Mouse (Mus musculus) forebrain, embryonic 16.5 days (tissue): ENCODE results near the gene Golga4. TPM values are rescaled to one million over a fixed set of nuclear protein-coding genes. Genes with fewer than 3 reads are reported as not detected.

Experiments
- ATAC-seq: fragments of 200-750 bp; cut with Nextera tagmentation; 2 replicates; pipeline ENCODE4 v1.8.0; 2017; ENCODE audit warnings: mild to moderate bottlenecking, moderate library complexity
- H3K27ac ChIP-seq: fragments of 300-500 bp; sonication (generic); 2 replicates; pipeline ENCODE4 v1.5.1; 2014; ENCODE audit warnings: low read length, control low read depth
- H3K27me3 ChIP-seq: fragments of 300-500 bp; sonication (generic); replicated peaks from 2 replicates; pipeline ENCODE4 v1.6.1; 2014; ENCODE audit warnings: low read length; ENCODE audit not compliant: control insufficient read depth, insufficient read depth
- H3K36me3 ChIP-seq: fragments of 300-500 bp; sonication (generic); 2 replicates; pipeline ENCODE4 v1.6.1; 2014; ENCODE audit not compliant: control insufficient read depth, insufficient read depth
- H3K4me1 ChIP-seq: fragments of 300-500 bp; sonication (generic); replicated peaks from 2 replicates; pipeline ENCODE4 v1.6.1; 2014; ENCODE audit warnings: low read length; ENCODE audit not compliant: control insufficient read depth, insufficient read depth
- H3K4me2 ChIP-seq: fragments of 300-500 bp; sonication (generic); 2 replicates; pipeline ENCODE4 v1.6.1; 2014; ENCODE audit warnings: mild to moderate bottlenecking, low read length, control low read depth
- H3K4me3 ChIP-seq: fragments of 300-500 bp; sonication (generic); replicated peaks from 2 replicates; pipeline ENCODE4 v1.5.1; 2014; ENCODE audit warnings: mild to moderate bottlenecking, low read length, control low read depth
- H3K9ac ChIP-seq: fragments of 300-500 bp; sonication (generic); replicated peaks from 2 replicates; pipeline ENCODE4 v1.6.1; 2014; ENCODE audit warnings: low read depth, low read length, control low read depth
- H3K9me3 ChIP-seq: fragments of 300-500 bp; sonication (generic); 2 replicates; pipeline ENCODE4 v1.6.1; 2016; ENCODE audit warnings: low read length; ENCODE audit not compliant: control insufficient read depth
- WGBS: fragments of 180-500 bp; shearing (Covaris S2); extraction: QIAGEN DNeasy Blood & Tissue Kit; methylation state at CpG from one replicate; pipeline ENCODE4 v1.1.7; 2014; 5-methylcytosine and 5-hydroxymethylcytosine counted together
- polyA plus RNA-seq: library from polyadenylated mRNA; unstranded; fragments of >200 nt; fragmentation: Nextera tagmentation; extraction: Ambion mirVana; gene quantifications from 2 replicates; pipeline ENCODE4 v1.2.1, GENCODE M21; 2015

Gene Golga4
- polyA plus RNA-seq, 1 experiment from 2014 or later: 57.4 TPM

GRCm38 (mm10) chr9:118530679-118531078 is 24.6 kb downstream of the Golga4 start:
- Histone ChIP-seq H3K4me1 (no peaks in the 10 kb centered on the region), H3K4me3 (no peak overlapping the region), H3K4me2 (no peak overlapping the region), H3K36me3 (peaks cover 29% of the 10 kb centered on the region), H3K27ac (no peak overlapping the region), H3K9ac (no peak overlapping the region), H3K9me3 (no peaks in the 10 kb centered on the region), H3K27me3 (no peaks in the 10 kb centered on the region)
- 94% methylated on average over 6 of the region's 6 CpGs for WGBS
- no peak for ATAC-seq

- no peaks in the 10 kb centered on the region for H3K4me1 ChIP-seq
- no peak overlapping the region for H3K27ac ChIP-seq
- no peaks in the 10 kb centered on the region for H3K9me3 ChIP-seq
- no peaks in the 10 kb centered on the region for H3K27me3 ChIP-seq
- no peak overlapping the region for H3K4me2 ChIP-seq
- H3K4me3 ChIP-seq: no peak overlapping the region
- peaks cover 34% of the 10 kb centered on the region for H3K36me3 ChIP-seq
- H3K9ac ChIP-seq: no peak overlapping the region
- 94% methylated on average over 7 of the region's 7 CpGs for WGBS
- no peak for ATAC-seq
Measured at GRCm38 (mm10) chr9:118532516-118533205, 26.6 kb downstream of the Golga4 start.

- H3K4me1 ChIP-seq: no peaks in the 10 kb centered on the region
- 95% methylated on average over 6 of the region's 6 CpGs for WGBS
- peaks cover 45% of the 10 kb centered on the region for H3K36me3 ChIP-seq
Measured at GRCm38 (mm10) chr9:118536946-118537345, 30.9 kb downstream of the Golga4 start.

GRCm38 (mm10) chr9:118537463-118538339 is 31.6 kb downstream of the Golga4 start:
- Histone ChIP-seq H3K9ac (no peak overlapping the region), H3K4me1 (no peaks in the 10 kb centered on the region), H3K9me3 (no peaks in the 10 kb centered on the region), H3K4me2 (no peak overlapping the region), H3K36me3 (peaks cover 48% of the 10 kb centered on the region), H3K27me3 (no peaks in the 10 kb centered on the region), H3K27ac (no peak overlapping the region), H3K4me3 (no peak overlapping the region)
- 92% methylated on average over 9 of the region's 9 CpGs for WGBS
- ATAC-seq: no peak

More at GRCm38 (mm10) chr9:118536946-118537345, 30.9 kb downstream of the Golga4 start:
- Histone ChIP-seq H3K4me3 (no peak overlapping the region), H3K9ac (no peak overlapping the region), H3K4me2 (no peak overlapping the region), H3K9me3 (no peaks in the 10 kb centered on the region), H3K27me3 (no peaks in the 10 kb centered on the region), H3K27ac (no peak overlapping the region)
- no peak for ATAC-seq

GRCm38 (mm10) chr9:118541851-118542250 is 35.8 kb downstream of the Golga4 start:
- ATAC-seq: no peak
- Histone ChIP-seq H3K27me3 (no peaks in the 10 kb centered on the region), H3K9ac (no peak overlapping the region), H3K36me3 (peaks cover 27% of the 10 kb centered on the region), H3K4me3 (no peak overlapping the region), H3K27ac (no peak overlapping the region), H3K4me2 (no peak overlapping the region), H3K9me3 (no peaks in the 10 kb centered on the region), H3K4me1 (no peaks in the 10 kb centered on the region)
- 94% methylated on average over 8 of the region's 8 CpGs for WGBS

- 50% methylated on average over 6 of the region's 6 CpGs for WGBS
- Histone ChIP-seq H3K9ac (no peak overlapping the region), H3K36me3 (peaks cover 14% of the 10 kb centered on the region), H3K4me1 (no peaks in the 10 kb centered on the region), H3K9me3 (no peaks in the 10 kb centered on the region), H3K4me2 (no peak overlapping the region), H3K27ac (no peak overlapping the region), H3K27me3 (no peaks in the 10 kb centered on the region), H3K4me3 (no peak overlapping the region)
- no peak for ATAC-seq
Measured at GRCm38 (mm10) chr9:118545146-118545545, 39.1 kb downstream of the Golga4 start.

- Histone ChIP-seq H3K4me1 (no peaks in the 10 kb centered on the region), H3K9ac (no peak overlapping the region), H3K9me3 (no peaks in the 10 kb centered on the region), H3K4me2 (no peak overlapping the region), H3K27me3 (no peaks in the 10 kb centered on the region), H3K36me3 (peaks cover 15% of the 10 kb centered on the region), H3K27ac (no peak overlapping the region), H3K4me3 (no peak overlapping the region)
- ATAC-seq: no peak
- WGBS: over 99% methylated on average over 12 of the region's 12 CpGs
Measured at GRCm38 (mm10) chr9:118548651-118549050, 42.6 kb downstream of the Golga4 start.

- Histone ChIP-seq H3K27ac (0 out of 2 replicates have a peak overlapping the region, but pooled peaks have one; percentile 33), H3K4me2 (no peak overlapping the region), H3K36me3 (peaks cover 41% of the 10 kb centered on the region), H3K27me3 (no peaks in the 10 kb centered on the region), H3K9ac (no peak overlapping the region), H3K9me3 (no peaks in the 10 kb centered on the region), H3K4me1 (no peaks in the 10 kb centered on the region), H3K4me3 (no peak overlapping the region)
- ATAC-seq: no peak
- WGBS: 71% methylated on average over 24 of the region's 24 CpGs
Measured at GRCm38 (mm10) chr9:118556951-118557780, 51.1 kb downstream of the Golga4 start.

- H3K27ac ChIP-seq: no peak overlapping the region
- ATAC-seq: no peak
- H3K4me3 ChIP-seq: no peak overlapping the region
- H3K36me3 ChIP-seq: peaks cover 54% of the 10 kb centered on the region
- H3K9me3 ChIP-seq: no peaks in the 10 kb centered on the region
- WGBS: 95% methylated on average over 11 of the region's 11 CpGs
- H3K9ac ChIP-seq: no peak overlapping the region
- no peak overlapping the region for H3K4me2 ChIP-seq
- H3K4me1 ChIP-seq: no peaks in the 10 kb centered on the region
- H3K27me3 ChIP-seq: no peaks in the 10 kb centered on the region
Measured at GRCm38 (mm10) chr9:118563356-118563755, 57.3 kb downstream of the Golga4 start.
